Mouse (Mus musculus) heart, postnatal 36 days (tissue): ENCODE results near the gene Foxn3. TPM values are rescaled to one million over a fixed set of nuclear protein-coding genes. Genes with fewer than 3 reads are reported as not detected.
A peak's percentile ranks its signal among the peaks of the same experiment; 100 is the strongest.

ENCODE experiments used
- DNase-seq, 2 experiments: peaks; one replicate each; pipeline ENCODE4 v3.0.0; 2021 to 2022
- intact Hi-C: fragments of 180-260 bp; cut with DNase I; formaldehyde crosslinking; loops from one replicate; pipeline ENCODE4 v1.15.1; 2025
- total RNA-seq, 2 experiments: library from RNA; stranded (reverse); gene quantifications; 2 replicates each; pipeline ENCODE4 v1.2.3; 2021

Gene Foxn3
- total RNA-seq, 2 experiments from 2014 or later, result 120 to 133 TPM

DNA sequence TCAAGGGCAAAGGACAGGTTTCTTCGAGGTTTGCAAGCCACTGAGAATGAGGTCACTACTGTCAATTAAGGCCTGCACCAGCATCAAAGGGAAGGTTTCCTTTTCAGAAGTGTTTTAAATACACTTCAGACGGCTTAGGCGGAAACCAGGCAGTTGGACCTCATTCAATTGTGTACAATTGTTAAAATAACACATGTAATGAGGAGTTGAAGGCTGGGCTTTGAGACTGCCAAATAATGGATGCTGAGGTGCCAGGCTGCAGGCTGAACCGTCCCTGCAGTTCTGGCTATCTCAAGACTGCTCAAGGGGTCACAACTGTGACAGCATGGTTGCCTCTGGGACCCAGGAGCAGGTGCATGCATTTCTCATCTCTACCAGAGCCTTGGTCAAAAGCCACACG is 89.2 kb downstream of the Foxn3 start:
- no peak for DNase-seq
- intact Hi-C loops, result no loop called here

DNA sequence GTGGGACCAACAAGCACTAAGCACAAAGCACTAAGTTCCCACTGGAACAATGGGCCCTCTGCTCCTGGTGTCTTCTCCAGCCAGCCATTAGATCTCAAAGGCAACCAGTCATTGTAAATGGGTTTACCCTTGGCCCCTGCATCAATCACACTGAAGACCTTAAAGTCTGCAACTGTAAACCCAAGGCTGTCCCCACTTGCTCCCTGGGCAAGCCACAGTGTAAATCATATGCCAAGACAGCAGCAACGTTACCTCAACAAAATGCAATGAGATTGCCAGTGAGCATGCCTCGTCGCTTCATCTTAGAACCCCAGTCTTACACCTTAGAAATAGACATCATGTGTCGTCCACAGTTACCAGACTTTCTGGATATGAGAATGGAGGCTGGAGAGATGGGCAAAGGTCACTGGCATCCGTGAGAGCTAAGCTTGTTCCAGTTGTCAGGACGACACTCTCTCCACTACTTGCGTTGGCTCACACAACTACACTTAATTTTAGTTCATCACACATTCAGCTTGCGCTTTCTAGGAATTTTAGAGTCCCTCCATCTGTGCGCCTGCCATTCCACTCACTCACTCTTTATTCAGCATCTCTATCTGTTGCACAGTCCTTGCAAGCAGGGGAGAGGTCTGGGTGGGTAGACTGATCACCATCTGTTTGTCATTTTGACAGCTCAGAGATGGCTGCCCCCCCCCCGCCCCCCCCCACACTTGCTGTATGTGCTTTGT is 89.8 kb downstream of the Foxn3 start:
- no peak for DNase-seq
- intact Hi-C loops, result no loop called here

GRCm38 (mm10) chr12:99471431-99471830 is 92.0 kb downstream of the Foxn3 start:
- intact Hi-C loops, result no loop called here
- DNase-seq, result no peak

- intact Hi-C loops, result no loop called here
- peak; percentile 36 to 37 for DNase-seq
Observed at GRCm38 (mm10) chr12:99467884-99468311, 95.5 kb downstream of the Foxn3 start.

GRCm38 (mm10) chr12:99467256-99467883 is 96.0 kb downstream of the Foxn3 start:
- intact Hi-C loops, result no loop called here
- no peak for DNase-seq

- no peak for DNase-seq
- intact Hi-C loops, result no loop called here
Observed at GRCm38 (mm10) chr12:99466426-99466825, 97.0 kb downstream of the Foxn3 start.

DNA sequence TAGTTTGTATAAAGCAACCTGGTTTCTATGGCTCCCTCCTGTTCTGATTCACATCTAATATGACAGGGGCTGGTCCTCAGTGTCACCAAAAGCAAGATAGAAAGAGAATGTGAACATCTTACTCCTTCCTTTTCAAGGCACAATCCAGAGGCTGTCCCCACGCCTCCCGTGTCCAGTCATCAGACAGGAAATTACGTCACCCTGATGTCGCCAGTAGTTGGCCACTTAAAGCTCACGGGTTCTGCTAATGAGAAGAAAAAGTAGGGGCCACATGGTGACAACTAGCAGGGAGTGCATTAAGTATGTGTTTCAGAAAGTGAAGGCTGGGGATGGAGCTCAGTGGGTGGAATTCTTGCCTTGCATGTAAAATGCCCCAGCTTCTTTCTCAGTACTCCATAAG is 99.1 kb downstream of the Foxn3 start:
- intact Hi-C loops, result no loop called here
- no peak for DNase-seq

DNA sequence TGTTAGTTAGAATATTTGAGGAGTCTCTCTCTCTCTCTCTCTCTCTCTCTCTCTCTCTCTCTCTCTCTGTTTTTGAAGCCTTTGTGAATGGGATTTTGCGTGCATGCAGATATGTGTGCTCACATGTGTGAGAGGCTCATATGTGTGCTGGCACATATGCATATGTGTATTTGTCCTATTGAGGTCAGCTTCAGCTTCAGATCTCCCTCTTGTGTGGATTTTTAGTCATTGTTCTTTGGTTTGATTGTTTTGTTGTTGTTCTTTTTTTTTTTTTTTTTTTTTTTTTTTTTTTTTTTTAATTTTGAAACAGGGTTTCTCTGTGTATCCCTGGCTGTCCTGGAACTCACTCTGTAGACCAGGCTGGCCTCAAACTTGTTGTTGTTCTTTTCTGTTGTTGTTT is 100.5 kb downstream of the Foxn3 start:
- DNase-seq, result no peak
- intact Hi-C loops, result no loop called here

GRCm38 (mm10) chr12:99462302-99462701 is 101.1 kb downstream of the Foxn3 start:
- DNase-seq, result no peak
- intact Hi-C loops, result no loop called here

DNA sequence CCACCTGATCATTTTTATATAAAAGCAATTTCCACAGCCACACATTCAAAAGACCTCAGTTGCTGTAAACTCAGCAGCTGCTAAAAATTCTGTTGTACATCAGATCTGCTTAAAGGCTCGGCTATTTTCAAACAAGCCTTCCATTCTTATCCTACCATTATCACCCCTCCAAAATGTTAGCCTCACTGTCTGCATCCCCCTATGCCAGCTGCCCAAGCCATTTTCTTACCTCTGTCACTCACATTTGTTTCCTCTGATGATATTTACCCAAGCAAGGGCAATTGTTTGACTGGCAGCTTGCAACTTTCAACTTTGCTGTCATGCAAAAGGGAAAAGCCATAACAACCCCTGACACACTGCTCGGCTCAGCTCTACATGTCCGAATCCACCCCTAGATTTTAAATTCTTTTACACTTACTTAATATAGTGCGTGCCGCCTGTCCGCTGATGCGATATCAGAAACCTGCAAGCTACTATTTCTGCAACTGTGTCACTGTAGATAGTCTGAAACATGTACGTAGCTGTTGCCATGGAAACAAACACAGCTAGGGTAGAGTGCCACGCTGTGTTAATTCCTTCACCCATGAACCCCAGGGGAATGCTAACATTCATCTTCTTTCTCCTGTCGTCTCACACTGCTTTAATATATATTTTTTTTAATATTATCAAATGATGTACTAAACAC is 105.7 kb downstream of the Foxn3 start:
- DNase-seq, result no peak
- intact Hi-C loops, result no loop called here

- intact Hi-C loops, result no loop called here
- DNase-seq, result no peak
Observed at GRCm38 (mm10) chr12:99455580-99455979, 107.8 kb downstream of the Foxn3 start.

DNA sequence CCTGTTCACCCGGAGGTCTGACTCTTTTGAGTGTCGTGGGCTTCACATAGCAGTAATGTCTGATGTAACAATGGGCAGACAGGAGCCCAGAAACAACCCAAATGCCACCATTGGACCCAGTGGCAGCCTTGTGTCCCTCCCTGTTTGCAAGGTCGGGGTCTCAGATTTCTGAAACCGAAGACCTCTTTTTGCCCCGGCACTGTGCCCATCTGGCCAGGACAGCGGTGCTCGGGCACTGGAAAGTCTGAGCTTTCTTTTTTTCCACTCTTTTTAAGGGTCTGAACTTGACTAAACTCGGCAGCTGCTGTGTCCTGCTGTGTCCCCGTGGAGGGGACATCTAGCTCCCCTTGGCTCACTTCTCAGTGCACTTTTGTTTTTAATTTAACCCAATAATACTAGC is 109.0 kb downstream of the Foxn3 start:
- intact Hi-C loops, result no loop called here
- no peak for DNase-seq

GRCm38 (mm10) chr12:99453797-99454196 is 109.6 kb downstream of the Foxn3 start:
- no peak for DNase-seq
- intact Hi-C loops, result no loop called here

GRCm38 (mm10) chr12:99450076-99450475 is 113.3 kb downstream of the Foxn3 start:
- no peak for DNase-seq
- intact Hi-C loops, result no loop called here

GRCm38 (mm10) chr12:99447791-99448190 is 115.6 kb downstream of the Foxn3 start:
- no peak for DNase-seq
- intact Hi-C loops, result no loop called here

GRCm38 (mm10) chr12:99445018-99445674 is 118.2 kb downstream of the Foxn3 start:
- no peak for DNase-seq
- intact Hi-C loops, result no loop called here

GRCm38 (mm10) chr12:99442819-99443218 is 120.6 kb downstream of the Foxn3 start:
- no peak for DNase-seq
- intact Hi-C loops, result no loop called here

DNA sequence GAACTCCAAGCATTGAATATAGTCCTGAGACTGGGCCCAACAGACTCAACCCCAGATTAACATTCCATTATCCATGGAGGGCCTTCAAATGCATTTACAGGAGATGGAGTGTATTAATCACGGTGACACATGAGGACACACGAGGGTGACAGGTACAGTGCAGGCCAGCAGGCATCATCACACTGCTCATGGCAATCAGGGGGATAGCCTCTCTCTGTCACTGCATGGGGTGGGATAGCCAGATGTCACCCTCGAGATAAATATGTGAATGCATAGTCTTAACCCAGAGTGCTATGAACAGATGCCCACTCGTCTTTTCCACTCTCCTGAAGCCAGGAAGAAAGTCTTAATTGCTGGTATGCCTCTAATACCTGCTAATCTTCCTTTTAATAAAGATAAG is 122.4 kb downstream of the Foxn3 start:
- intact Hi-C loops, result no loop called here
- no peak for DNase-seq

GRCm38 (mm10) chr12:99440022-99440421 is 123.4 kb downstream of the Foxn3 start:
- DNase-seq, result no peak
- intact Hi-C loops, result no loop called here

- no peak for DNase-seq
- intact Hi-C loops, result no loop called here
Observed at GRCm38 (mm10) chr12:99435189-99435588, 128.2 kb downstream of the Foxn3 start.

DNA sequence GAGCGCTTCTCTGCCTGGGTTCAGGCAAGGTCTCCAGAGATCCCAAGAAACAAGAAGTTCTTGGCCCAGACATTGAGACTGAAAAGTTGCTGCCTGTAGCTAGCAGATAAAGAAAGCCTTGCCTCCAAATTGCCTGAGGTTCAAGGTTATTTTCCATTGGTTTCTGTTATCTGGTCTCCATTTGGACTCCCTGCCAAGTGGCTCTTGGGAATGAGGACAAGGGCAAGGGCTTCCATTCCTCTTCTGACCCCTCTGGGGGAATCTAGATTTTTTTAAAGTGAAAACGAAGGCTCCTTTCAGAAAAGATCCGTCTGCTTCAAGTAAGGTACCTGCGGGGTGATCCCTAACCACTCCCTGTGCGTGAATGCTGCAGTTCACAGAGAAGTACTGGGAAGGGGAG is 130.0 kb downstream of the Foxn3 start:
- intact Hi-C loops, result no loop called here
- peak in 1 of 2 experiments; percentile 14 for DNase-seq
